Mouse (Mus musculus): Measurements from ENCODE around the gene Gak. TPM values are rescaled to one million over a fixed set of nuclear protein-coding genes. Genes with fewer than 3 reads are reported as not detected.

Gene Gak
- 91.3 and 96.3 TPM in 2 replicates for total RNA-seq (2017)

DNA sequence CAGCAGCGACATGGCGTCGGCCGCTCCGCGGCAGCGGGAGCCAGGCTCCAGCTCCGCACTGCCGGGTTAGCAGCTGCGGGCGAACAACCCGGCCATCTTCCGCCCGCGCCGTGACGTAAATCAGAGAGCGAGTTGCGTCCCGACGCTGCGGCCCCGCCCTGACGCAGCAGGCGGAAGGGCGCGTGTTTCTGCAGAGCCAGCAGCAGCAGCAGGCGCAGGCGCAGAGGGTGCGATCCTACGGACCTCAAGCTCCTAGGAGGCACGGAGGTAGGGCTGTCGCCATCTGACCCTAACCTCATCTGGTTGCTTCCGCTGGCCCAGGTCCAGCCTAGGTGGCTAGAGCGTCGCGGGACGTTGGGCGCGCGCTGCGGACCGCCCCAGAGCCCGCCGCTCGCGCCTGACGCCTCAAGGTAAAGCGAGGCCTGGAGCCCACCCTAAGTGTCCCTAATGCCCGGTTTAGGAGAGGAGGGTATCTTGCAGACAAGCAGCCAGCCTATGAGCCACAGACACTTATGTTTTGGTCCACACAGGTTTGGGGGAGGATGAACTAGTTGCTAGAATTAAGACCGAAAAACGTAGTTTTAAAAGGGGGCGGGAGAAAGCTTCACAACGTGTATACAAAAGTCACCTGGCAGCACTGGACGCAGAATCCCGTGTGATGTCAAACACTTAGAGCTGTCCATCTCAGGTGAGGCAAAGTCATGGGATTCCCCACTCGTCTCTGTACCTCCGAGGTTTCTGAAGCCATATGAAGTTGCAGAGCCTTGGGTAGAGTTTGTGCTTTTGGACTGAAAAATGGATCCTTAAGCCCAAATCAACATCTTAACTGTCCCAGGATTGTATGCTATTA, at the start of gene Gak, which contains the start of gene Tmem175:
Gene Gak (minus strand): TSS at position 122 of the 850 bp plus-strand sequence.
Gene Tmem175 (plus strand): TSS at position 137 of the 850 bp plus-strand sequence.
- peak; percentile 93 to 98 for ATAC-seq (replicated peaks in 1 of 2; ENCODE audit: insufficient read depth in 1 of 2, low FRiP score in 2 of 2, low TSS enrichment in 1 of 2, low read depth in 1 of 2, poor library complexity in 2 of 2, severe bottlenecking in 2 of 2)

- ATAC-seq (replicated peaks in 1 of 2; ENCODE audit: insufficient read depth in 1 of 2, low FRiP score in 2 of 2, low TSS enrichment in 1 of 2, low read depth in 1 of 2, poor library complexity in 2 of 2, severe bottlenecking in 2 of 2), result no peak
Observed at GRCm38 (mm10) chr5:108678296-108678854, 48.8 kb upstream of the Gak start.

GRCm38 (mm10) chr5:108677605-108678295, 48.2 kb upstream of the Gak start:
- no peak for ATAC-seq (replicated peaks in 1 of 2; ENCODE audit: insufficient read depth in 1 of 2, low FRiP score in 2 of 2, low TSS enrichment in 1 of 2, low read depth in 1 of 2, poor library complexity in 2 of 2, severe bottlenecking in 2 of 2)

DNA sequence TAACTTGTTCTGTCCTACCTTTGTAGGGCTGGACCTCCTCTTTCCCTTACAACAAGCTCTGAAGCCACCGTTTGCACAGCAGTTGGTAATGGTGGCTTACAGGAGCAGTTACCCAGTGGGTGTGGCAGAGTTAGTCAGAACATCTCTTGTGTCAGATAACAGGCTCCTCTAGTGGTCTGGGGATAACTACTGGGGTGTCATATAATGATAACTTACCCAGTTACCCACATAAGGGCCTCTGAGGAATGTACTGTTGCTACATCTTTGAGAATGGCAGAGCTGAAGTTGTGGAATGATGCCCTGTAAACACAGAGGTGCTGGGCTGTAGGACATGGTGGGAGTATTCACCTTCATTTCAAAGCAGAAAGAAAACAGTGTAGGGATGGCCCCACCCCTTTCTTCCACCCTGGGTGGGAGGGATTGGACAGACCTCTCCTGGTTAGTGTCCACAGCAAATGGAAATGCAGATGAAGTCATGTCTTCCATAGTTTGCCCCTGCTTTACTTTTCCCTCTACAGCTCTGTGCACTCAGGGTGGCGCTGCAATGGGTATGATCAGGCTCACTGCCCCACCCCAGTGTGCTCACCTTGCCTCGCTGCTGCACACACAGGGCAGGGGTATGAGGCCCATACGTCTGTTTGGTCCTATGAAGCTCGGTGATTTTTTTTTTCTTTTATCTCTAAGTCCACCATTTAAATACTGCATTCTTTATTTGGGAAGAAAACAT, 47.4 kb upstream of the Gak start:
- ATAC-seq (replicated peaks in 1 of 2; ENCODE audit: insufficient read depth in 1 of 2, low FRiP score in 2 of 2, low TSS enrichment in 1 of 2, low read depth in 1 of 2, poor library complexity in 2 of 2, severe bottlenecking in 2 of 2), result no peak

GRCm38 (mm10) chr5:108675251-108675816, 45.8 kb upstream of the Gak start, which contains the start of gene Slc26a1:
TSS of gene Slc26a1 (minus strand) at chr5:108675569.
- no peak; a peak in 1 of 4 replicates for ATAC-seq (replicated peaks in 1 of 2; ENCODE audit: insufficient read depth in 1 of 2, low FRiP score in 2 of 2, low TSS enrichment in 1 of 2, low read depth in 1 of 2, poor library complexity in 2 of 2, severe bottlenecking in 2 of 2)

GRCm38 (mm10) chr5:108674624-108675023, 45.1 kb upstream of the Gak start:
- no peak for ATAC-seq (replicated peaks in 1 of 2; ENCODE audit: insufficient read depth in 1 of 2, low FRiP score in 2 of 2, low TSS enrichment in 1 of 2, low read depth in 1 of 2, poor library complexity in 2 of 2, severe bottlenecking in 2 of 2)

DNA sequence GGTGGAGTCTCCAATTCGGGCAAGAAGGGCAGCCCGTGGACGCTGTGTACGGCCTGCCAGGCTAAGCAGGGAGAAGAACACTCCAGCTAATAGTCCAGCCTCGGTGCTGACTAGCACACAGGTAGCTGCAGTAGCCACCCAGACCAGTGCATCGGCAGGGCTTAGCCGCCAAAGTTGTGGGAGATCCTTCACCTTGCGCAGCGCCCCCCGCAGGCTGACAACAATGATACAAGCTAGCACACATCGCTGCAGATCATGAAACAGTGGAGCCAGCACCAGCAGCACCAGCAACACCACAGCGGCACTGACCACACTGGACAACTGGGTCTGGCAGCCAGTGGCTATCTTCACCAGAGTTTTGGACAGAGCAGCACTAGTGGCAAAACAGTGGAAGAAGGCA, 42.2 kb upstream of the Gak start:
- ATAC-seq (replicated peaks in 1 of 2; ENCODE audit: insufficient read depth in 1 of 2, low FRiP score in 2 of 2, low TSS enrichment in 1 of 2, low read depth in 1 of 2, poor library complexity in 2 of 2, severe bottlenecking in 2 of 2), result no peak

DNA sequence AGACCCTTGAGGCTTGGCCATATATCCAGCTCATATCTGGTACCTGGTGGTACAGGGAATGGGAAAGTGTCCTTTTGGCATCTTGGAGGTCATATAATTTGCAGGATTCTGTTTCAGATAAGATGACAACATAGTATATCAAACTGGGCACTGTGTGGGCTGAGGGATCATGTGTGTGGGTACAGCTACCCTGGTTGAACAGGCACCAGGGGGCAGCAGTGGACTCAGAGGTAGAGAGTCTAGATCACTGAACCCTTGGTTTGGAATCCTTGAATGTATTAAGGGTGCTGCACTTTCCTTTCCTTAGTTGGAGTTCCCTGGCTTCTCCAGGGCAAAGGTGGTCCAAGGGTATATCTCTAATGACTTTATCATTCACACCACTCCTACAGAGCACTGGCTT, 41.2 kb upstream of the Gak start:
- ATAC-seq (replicated peaks in 1 of 2; ENCODE audit: insufficient read depth in 1 of 2, low FRiP score in 2 of 2, low TSS enrichment in 1 of 2, low read depth in 1 of 2, poor library complexity in 2 of 2, severe bottlenecking in 2 of 2), result no peak; a peak in 1 of 4 replicates

- ATAC-seq (replicated peaks in 1 of 2; ENCODE audit: insufficient read depth in 1 of 2, low FRiP score in 2 of 2, low TSS enrichment in 1 of 2, low read depth in 1 of 2, poor library complexity in 2 of 2, severe bottlenecking in 2 of 2), result no peak
Observed at GRCm38 (mm10) chr5:108669986-108670385, 40.4 kb upstream of the Gak start.

- peak; percentile 84 to 85 for ATAC-seq (replicated peaks in 1 of 2; ENCODE audit: insufficient read depth in 1 of 2, low FRiP score in 2 of 2, low TSS enrichment in 1 of 2, low read depth in 1 of 2, poor library complexity in 2 of 2, severe bottlenecking in 2 of 2)
Observed at GRCm38 (mm10) chr5:108668977-108669936, 39.7 kb upstream of the Gak start, which contains the start of gene Dgkq. TSS of gene Dgkq (minus strand) at chr5:108669672.

DNA sequence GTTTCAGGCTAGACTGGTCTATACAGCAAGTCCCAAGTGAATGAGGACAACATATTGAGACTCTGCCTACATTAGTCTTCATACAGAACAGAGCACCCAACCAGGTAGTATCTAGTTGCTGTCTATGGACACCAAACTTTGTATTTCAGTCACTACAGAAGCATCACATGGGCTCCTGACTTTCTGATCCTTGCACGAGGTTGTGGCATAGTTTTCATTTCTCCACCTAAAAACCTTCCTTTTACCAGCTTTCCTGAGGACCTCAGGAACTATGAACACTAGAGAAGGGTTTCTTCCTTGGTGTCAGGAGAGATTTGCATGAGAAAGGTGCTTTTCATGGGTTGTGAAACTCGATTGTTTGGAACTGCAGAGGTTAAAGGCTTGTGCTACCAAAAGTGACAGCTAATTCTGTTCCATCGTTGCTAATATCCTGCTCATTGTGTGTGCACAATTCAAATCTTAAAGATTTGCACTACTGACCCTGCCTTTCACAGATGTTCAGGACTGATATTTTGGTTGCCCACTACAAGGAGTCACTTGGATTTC, 38.9 kb upstream of the Gak start:
- ATAC-seq (replicated peaks in 1 of 2; ENCODE audit: insufficient read depth in 1 of 2, low FRiP score in 2 of 2, low TSS enrichment in 1 of 2, low read depth in 1 of 2, poor library complexity in 2 of 2, severe bottlenecking in 2 of 2), result 0 out of 4 replicates have a peak, but pooled peaks of 1 of the 2 experiments have one; percentile 3

DNA sequence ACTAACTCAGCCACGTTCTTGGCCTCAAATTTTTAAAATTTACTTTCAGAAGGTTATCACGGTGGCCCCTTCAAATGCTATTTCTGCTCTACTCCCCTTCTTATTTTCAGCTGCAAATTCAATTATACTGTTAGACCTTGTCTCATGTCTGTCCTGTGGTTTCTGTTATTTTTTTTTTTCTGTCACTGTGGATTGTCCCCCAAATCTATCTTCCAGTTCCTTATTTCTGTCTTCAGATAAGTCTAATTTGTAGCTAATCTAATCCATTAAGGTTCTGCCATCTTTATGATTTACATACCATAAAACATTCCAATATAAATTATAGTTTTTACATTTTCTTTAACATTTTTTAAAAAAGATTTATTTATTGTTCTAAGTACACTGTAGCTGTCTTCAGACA, 37.8 kb upstream of the Gak start:
- no peak for ATAC-seq (replicated peaks in 1 of 2; ENCODE audit: insufficient read depth in 1 of 2, low FRiP score in 2 of 2, low TSS enrichment in 1 of 2, low read depth in 1 of 2, poor library complexity in 2 of 2, severe bottlenecking in 2 of 2)

DNA sequence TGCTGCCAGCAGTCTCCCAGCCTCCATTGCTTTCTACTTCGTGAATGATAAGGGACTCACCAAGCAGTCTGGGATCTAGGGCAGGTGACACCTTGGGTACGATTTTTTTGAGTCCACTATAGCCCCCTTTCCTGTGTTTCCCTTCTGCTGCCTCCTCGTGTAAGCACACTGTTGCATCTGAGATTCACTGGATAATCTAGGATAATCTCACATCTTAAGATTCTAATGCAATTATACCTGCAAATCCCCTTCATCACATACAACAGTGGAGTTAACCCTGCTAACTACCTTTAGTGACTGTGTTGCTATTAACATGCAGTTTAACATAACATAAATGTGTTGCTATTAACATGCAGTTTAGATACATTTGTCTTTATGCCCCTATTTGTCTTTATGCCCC, 35.5 kb upstream of the Gak start:
- ATAC-seq (replicated peaks in 1 of 2; ENCODE audit: insufficient read depth in 1 of 2, low FRiP score in 2 of 2, low TSS enrichment in 1 of 2, low read depth in 1 of 2, poor library complexity in 2 of 2, severe bottlenecking in 2 of 2), result no peak

DNA sequence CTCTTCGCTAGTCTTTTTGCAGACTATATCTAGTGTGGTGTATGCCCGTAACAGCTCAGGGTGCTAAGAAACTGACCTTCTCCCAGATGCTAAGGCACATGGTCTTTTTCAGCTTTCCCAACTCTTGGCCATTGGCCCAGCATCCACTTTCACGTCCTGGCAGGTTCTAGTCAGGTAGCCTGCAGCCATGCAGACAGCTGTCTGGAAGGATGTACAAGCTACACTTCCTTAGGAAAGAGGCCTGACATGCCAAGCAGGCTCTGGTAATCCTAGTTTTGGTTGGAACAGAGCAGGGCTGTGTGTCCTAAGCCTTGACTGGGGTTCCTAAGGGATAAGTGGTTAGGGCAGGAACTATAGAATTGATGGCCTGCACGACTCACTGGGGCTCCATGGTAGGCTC, 33.2 kb upstream of the Gak start:
- no peak for ATAC-seq (replicated peaks in 1 of 2; ENCODE audit: insufficient read depth in 1 of 2, low FRiP score in 2 of 2, low TSS enrichment in 1 of 2, low read depth in 1 of 2, poor library complexity in 2 of 2, severe bottlenecking in 2 of 2)

- peak; percentile 94 to 98 for ATAC-seq (replicated peaks in 1 of 2; ENCODE audit: insufficient read depth in 1 of 2, low FRiP score in 2 of 2, low TSS enrichment in 1 of 2, low read depth in 1 of 2, poor library complexity in 2 of 2, severe bottlenecking in 2 of 2)
Observed at GRCm38 (mm10) chr5:108660632-108661268, 31.2 kb upstream of the Gak start.

Data from hematopoietic stem cell, adult 5-6 weeks (primary cell).